ENCODE assay signal across 8 mouse cellular contexts in genomic region chr1:146498085-146498779, GRCm38 (mm10). TPM values are rescaled to one million over a fixed set of nuclear protein-coding genes. Genes with fewer than 3 reads are reported as not detected.
DNase-seq lines count a peak whose midpoint lies in the region; ATAC-seq and TF ChIP-seq lines count a peak whose summit lies in the region.

No protein-coding gene starts in this region.

- peak overlapping the region; percentile 38 for H3K9ac ChIP-seq in stomach, postnatal 0 days (ENCODE audit: low read length)

- intact Hi-C loops in heart, postnatal 25 days (cut with DNase I), result no loop called here

- TF ChIP-seq CTCF in stomach, postnatal 0 days (IDR thresholded peaks at IDR 0.05; ENCODE audit: low read depth), result no peak

- H3K27ac ChIP-seq in forebrain, embryonic 10.5 days, result peak overlapping the region; percentile 74; the same call in 1 of the 2 replicates
- H3K27ac ChIP-seq in stomach, postnatal 0 days (replicated peaks), result no peak overlapping the region

- peaks cover 31% of the 10 kb centered on the region for H3K4me1 ChIP-seq in forebrain, embryonic 10.5 days
- 0 out of 2 replicates have a peak, but pooled peaks cover 3% of the 10 kb centered on the region for H3K4me1 ChIP-seq in stomach, postnatal 0 days (replicated peaks; ENCODE audit: control insufficient read depth, insufficient read depth)

- H3K4me3 ChIP-seq in forebrain, embryonic 10.5 days, result peak overlapping the region; percentile 60
- H3K4me3 ChIP-seq in stomach, postnatal 0 days (ENCODE audit: low read depth, low read length), result peak overlapping the region; percentile 46

- WGBS in forebrain, embryonic 10.5 days, result under 1% methylated on average over 16 of the region's 16 CpGs
- under 1% methylated on average over 16 of the region's 16 CpGs for WGBS in stomach, postnatal 0 days

- H3K4me2 ChIP-seq in stomach, postnatal 0 days (replicated peaks; ENCODE audit: low read depth), result peak overlapping the region; percentile 75

- TF ChIP-seq EP300 in stomach, postnatal 0 days (optimal IDR thresholded peaks at IDR 0.05), result no peak

- peaks cover 54% of the 10 kb centered on the region for H3K27me3 ChIP-seq in forebrain, embryonic 10.5 days (ENCODE audit: poor library complexity, severe bottlenecking)
- no peaks in the 10 kb centered on the region for H3K27me3 ChIP-seq in stomach, postnatal 0 days (ENCODE audit: control insufficient read depth, insufficient read depth, low read length)

- no peaks in the 10 kb centered on the region for H3K9me3 ChIP-seq in forebrain, embryonic 10.5 days
- no peaks in the 10 kb centered on the region for H3K9me3 ChIP-seq in stomach, postnatal 0 days (ENCODE audit: control insufficient read depth, low read length)

- ATAC-seq in stomach, postnatal 0 days (ENCODE audit: low FRiP score, low TSS enrichment), result no peak

- peak; percentile 62 for DNase-seq in heart, adult 11 months
- DNase-seq in heart, postnatal 25 days (ENCODE audit: low spot score), result no peak
- peak; percentile 21 for DNase-seq in adipocyte (ENCODE audit: low spot score)
- peak; percentile 34 for DNase-seq in forebrain, embryonic 10.5 days (ENCODE audit: extremely low spot score, low spot score)
- peak; percentile 5 for DNase-seq in kidney, postnatal 10 days
- peak; percentile 34 for DNase-seq in mesoderm, embryonic 11.5 days (ENCODE audit: low read depth, low spot score)
- no peak for DNase-seq in stomach, postnatal 0 days (ENCODE audit: low spot score)
- DNase-seq in urinary bladder, adult 2 months (ENCODE audit: low spot score), result no peak

- H3K36me3 ChIP-seq in forebrain, embryonic 10.5 days (replicated peaks), result no peaks in the 10 kb centered on the region
- no peaks in the 10 kb centered on the region for H3K36me3 ChIP-seq in stomach, postnatal 0 days (ENCODE audit: control insufficient read depth, insufficient read depth, low read length)

RNA-seq across cellular contexts. Expression of gene Brinp3, which starts 3.7 kb away (rescaled TPM):
- not detected for total RNA-seq in heart, postnatal 25 days (2021)
- 0.48 and 1.3 TPM in 2 replicates for polyA plus RNA-seq in forebrain, embryonic 10.5 days (2016; fragmentation: Nextera tagmentation; extraction: Ambion mirVana)
- 0.69 and 0.73 TPM in 2 replicates for polyA plus RNA-seq in stomach, postnatal 0 days (2015; fragmentation: Nextera tagmentation; extraction: Ambion mirVana)
- polyA plus RNA-seq in urinary bladder, adult 2 months (2012; rRNA removed), result 1.0 and 1.2 TPM in 2 replicates

Comparison
In these comparisons a context has a peak if more than half of its experiments do, and no peak if none do; other contexts are left out.
1. DNase-seq: peak in heart, adult 11 months (single experiment), adipocyte (single experiment), forebrain, embryonic 10.5 days (single experiment), kidney, postnatal 10 days (single experiment) and mesoderm, embryonic 11.5 days (single experiment); none in heart, postnatal 25 days (single experiment), stomach, postnatal 0 days (single experiment) and urinary bladder, adult 2 months (single experiment).